Mouse (Mus musculus) cerebellum, postnatal 25 days (tissue): ENCODE data around the gene Odr4.

Source experiments
- DNase-seq, 2 experiments: peaks; one replicate each; pipeline ENCODE4 v3.0.0; 2021; ENCODE audit warnings: mixed read lengths in 2 of 2

Odr4 gene

GRCm38 (mm10) chr1:150392638-150393487, at the start of gene Odr4, which contains the start of gene Tpr:
Gene Odr4 (minus strand): TSS chr1:150393080.
Gene Tpr (plus strand): TSS chr1:150392838.
- DNase-seq: peak; percentile 99 to 100

- no peak for DNase-seq
These were observed 48.9 kb upstream of the Odr4 start for GRCm38 (mm10) chr1:150441731-150442130.

- DNase-seq: no peak
These were observed 45.8 kb upstream of the Odr4 start for GRCm38 (mm10) chr1:150438641-150439040.

- no peak for DNase-seq
These were observed 33.3 kb upstream of the Odr4 start for GRCm38 (mm10) chr1:150426216-150426615.

GRCm38 (mm10) chr1:150425665-150426064, 32.8 kb upstream of the Odr4 start:
- no peak for DNase-seq

GRCm38 (mm10) chr1:150418426-150418825, 25.5 kb upstream of the Odr4 start:
- DNase-seq: no peak

- no peak for DNase-seq
These were observed 23.1 kb upstream of the Odr4 start for GRCm38 (mm10) chr1:150416006-150416405.

GRCm38 (mm10) chr1:150409996-150410395, 17.1 kb upstream of the Odr4 start:
- no peak for DNase-seq

- no peak for DNase-seq
These were observed 14.4 kb upstream of the Odr4 start for GRCm38 (mm10) chr1:150407285-150407684.

- DNase-seq: no peak
These were observed 11.7 kb upstream of the Odr4 start for GRCm38 (mm10) chr1:150404555-150404954.

- DNase-seq: no peak
These were observed 11.0 kb upstream of the Odr4 start for GRCm38 (mm10) chr1:150403914-150404313.

GRCm38 (mm10) chr1:150396001-150396400, 3.1 kb upstream of the Odr4 start:
- DNase-seq: no peak

- no peak for DNase-seq
These were observed 590 bp upstream of the Odr4 start for GRCm38 (mm10) chr1:150393488-150393852.

- no peak for DNase-seq
These were observed 796 bp downstream of the Odr4 start for GRCm38 (mm10) chr1:150391931-150392637.

GRCm38 (mm10) chr1:150389390-150390129, 3.3 kb downstream of the Odr4 start:
- DNase-seq: no peak

- no peak for DNase-seq
These were observed 5.3 kb downstream of the Odr4 start for GRCm38 (mm10) chr1:150387572-150387971.

GRCm38 (mm10) chr1:150384138-150384537, 8.7 kb downstream of the Odr4 start:
- DNase-seq: no peak

GRCm38 (mm10) chr1:150374247-150374646, 18.6 kb downstream of the Odr4 start:
- no peak for DNase-seq

- no peak for DNase-seq
These were observed 20.0 kb downstream of the Odr4 start for GRCm38 (mm10) chr1:150372895-150373294.

- DNase-seq: no peak
These were observed 32.0 kb downstream of the Odr4 start for GRCm38 (mm10) chr1:150360864-150361263.

GRCm38 (mm10) chr1:150335111-150335510, 57.8 kb downstream of the Odr4 start:
- DNase-seq: no peak

GRCm38 (mm10) chr1:150319205-150319604, 73.7 kb downstream of the Odr4 start, which contains the start of gene Pdc:
Gene Pdc (plus strand): TSS chr1:150319417.
- DNase-seq: no peak
